Mouse (Mus musculus): Measurements from ENCODE around the gene Hrnr. TPM values are rescaled to one million over a fixed set of nuclear protein-coding genes. Genes with fewer than 3 reads are reported as not detected.

Gene Hrnr
- total RNA-seq, 1 experiment from 2014 or later: not detected

Other genes starting within 250 kb of the Hrnr start
- not detected in 2 replicates for gene Crnn, start 175.0 kb upstream of the Hrnr start, total RNA-seq (2017)
- gene Flg2, start 122.5 kb upstream of the Hrnr start, total RNA-seq (2017): 0.12 TPM in 1 of 2 replicates, not detected in the other
- not detected in 2 replicates for gene Flg, start 46.2 kb upstream of the Hrnr start, total RNA-seq (2017)
- gene Rptn, start 74.0 kb downstream of the Hrnr start, total RNA-seq (2017): not detected in 2 replicates
- gene Tchh, start 122.6 kb downstream of the Hrnr start, total RNA-seq (2017): 0.23 and 0.25 TPM in 2 replicates
- gene Tchhl1, start 149.0 kb downstream of the Hrnr start, total RNA-seq (2017): not detected in 2 replicates
- gene S100a11, start 200.7 kb downstream of the Hrnr start, total RNA-seq (2017): 584 and 660 TPM in 2 replicates
- gene S100a10, start 235.3 kb downstream of the Hrnr start, total RNA-seq (2017): 406 and 416 TPM in 2 replicates

Data from neutrophil, adult 5-6 weeks (primary cell).